Mouse (Mus musculus): ENCODE results near the gene Fam160b1.

Gene Fam160b1

DNA sequence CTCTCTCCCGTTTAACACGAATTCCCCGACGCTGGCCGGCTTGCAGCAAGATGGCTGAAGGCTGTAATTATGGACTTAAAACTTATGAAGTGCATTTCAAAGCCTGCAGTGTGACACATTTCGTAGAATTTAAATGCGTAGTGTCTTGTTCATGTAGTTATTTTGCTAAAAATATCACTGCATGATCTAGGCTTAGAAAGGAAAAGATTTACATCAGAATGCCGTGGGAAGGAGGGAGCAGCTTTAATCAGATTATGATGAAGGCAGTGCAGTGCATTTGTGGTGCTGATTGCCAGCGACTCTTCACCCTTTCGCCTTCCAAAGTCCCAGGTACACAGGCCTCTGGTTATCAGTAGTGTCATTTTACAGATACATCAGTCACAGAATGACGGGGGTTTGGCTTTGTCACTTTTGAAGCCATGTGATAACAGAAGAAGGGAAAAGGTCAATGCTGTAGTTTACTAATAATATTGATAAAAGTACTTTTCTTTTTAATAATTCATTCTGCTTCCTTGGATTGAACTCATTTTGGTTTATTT is 7.4 kb downstream of the Fam160b1 start:
- DNase-seq, result no peak

DNA sequence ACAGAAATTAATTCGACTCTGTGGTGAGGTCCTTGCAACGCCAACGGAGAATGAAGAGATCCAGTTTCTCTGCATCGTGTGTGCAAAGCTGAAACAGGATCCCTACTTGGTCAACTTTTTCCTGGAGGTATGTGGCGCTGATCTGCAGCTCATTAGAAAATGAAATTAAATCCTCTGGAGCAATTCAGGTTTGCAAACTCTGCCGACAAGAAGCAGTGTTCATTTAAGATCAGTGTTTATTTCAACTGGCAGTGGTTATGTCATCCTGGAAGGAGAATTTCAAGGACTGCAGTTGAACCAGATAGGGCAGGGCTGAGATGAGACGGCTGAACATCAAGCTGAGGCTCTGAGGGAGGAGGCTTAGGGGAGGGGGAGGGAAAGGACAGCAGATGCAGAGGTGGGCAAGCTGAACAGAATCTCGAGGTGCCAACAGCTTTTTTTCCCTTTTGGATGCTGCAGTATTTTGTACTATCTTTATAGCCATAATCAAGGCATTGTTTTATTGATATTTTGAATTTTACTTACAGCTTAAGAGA is 12.9 kb downstream of the Fam160b1 start:
- no peak for DNase-seq

DNA sequence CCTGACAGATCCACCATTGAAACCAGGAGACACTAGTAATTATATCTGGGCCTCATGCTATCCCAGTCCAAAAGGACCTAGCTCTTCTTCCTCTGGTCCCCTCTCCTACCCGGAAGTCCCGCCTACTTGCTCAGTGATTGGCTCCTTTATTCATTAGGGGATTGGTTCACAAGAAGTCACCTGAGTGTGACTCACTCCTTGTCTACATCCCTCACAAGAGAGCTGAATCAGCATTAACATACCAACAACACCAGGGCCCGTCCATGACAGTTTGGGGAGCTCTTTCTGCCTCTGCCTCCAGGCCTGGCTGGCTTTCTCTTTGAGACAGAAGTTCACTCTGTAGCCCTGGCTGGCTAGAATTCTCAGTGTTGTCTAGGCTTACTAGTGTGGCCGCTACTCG is 14.7 kb downstream of the Fam160b1 start:
- no peak for DNase-seq

GRCm38 (mm10) chr19:57375746-57376145 is 15.3 kb downstream of the Fam160b1 start:
- no peak for DNase-seq

DNA sequence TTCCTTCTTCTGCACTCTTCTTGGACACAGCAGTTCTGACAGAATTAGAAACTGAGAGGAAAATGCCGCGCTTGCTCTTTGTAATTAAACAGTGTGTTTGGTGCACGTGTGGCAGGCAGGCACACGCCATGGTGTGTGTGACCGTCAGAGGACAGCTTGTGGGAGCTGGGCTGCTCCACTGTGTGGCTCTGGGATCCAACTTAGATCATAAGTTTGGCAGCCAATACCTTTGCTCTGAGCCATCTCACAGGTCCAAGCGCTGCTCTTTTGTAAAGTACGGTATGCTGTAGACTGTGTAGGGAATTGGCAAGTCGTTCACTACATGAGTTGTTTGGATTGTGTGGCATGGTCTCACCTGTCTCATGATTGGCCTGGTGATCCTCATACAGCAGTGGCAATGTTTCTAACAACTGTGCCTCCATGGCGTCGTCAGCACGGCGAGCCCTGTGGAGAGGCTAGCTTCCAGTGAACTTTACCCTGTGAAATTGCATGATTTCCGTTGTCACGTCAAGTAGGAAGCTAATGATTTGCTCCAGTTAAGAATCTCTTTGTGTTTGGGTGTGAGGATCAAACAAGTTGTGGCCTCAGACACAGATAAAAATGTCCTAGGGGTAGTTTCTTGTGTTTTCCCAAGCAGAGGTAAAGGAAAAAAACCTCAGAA is 16.7 kb downstream of the Fam160b1 start:
- DNase-seq, result no peak

GRCm38 (mm10) chr19:57386176-57386693 is 25.8 kb downstream of the Fam160b1 start:
- DNase-seq, result no peak

DNA sequence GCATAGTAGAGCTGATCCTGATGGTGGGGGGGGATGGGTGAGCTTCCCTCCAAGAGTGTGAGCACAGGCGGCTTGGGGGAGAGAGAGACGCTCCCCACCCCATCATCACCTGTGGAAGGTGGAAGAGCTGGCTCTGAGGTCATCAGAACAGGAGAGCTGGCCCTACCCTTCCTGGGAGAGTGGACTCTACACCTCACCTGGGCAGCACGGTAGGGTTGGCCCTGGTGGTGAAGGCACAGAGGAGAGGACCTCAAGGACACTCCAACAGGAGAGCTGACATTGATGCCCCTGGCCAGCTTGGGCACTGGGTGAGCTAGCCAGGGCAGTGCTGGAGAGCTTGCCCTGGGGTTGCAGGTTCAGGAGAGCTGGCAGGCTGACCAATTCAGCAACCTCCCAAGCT is 31.1 kb downstream of the Fam160b1 start:
- no peak for DNase-seq

DNA sequence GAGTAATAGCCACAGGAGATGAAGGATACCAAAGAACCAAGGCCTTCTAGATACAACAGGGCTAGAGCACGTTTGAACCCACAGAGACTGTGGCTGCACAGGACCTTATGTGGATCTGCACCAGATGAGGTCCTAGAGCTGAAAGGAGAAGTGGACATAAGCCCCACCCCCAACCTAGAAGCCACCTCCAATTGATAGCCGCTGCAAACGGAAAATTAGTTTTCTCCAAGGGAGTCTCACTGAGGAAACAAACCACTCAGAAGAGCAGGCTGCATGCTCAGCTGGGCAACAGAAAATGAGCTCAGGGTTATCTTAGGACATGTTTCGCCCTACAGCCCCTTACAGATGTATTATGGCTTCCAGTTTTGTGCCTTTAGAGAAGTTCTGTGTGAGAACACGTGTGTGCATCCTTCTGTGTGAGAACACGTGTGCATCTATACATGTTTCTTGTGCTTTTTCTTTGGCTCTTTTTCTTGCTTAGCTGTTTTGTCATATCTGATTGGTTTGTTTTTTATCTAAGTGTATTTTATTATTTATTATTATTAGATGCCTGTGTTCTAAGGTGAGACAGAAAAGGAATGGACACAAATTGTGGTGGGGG is 33.0 kb downstream of the Fam160b1 start:
- no peak for DNase-seq

- DNase-seq, result no peak
These were observed 36.1 kb downstream of the Fam160b1 start for GRCm38 (mm10) chr19:57396609-57397008.

DNA sequence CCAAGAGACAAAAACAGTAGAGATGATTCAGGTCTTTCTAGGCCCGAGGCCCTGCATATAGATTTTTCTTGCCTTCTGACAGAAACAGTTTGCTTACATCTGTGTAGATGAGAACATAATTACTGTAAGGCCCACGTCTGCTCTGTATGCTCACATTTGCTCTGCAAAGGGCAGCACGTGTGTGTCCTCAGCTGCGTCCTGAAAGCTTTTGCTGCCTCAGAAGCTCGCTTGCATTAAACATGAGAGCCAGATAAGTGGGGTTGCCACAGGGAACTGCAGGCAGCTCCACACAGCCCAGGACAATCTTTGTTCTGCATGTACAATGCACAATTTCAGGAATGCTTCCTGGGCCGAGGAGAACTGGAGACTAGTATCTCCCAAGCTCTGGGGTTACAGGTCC is 41.9 kb downstream of the Fam160b1 start:
- no peak for DNase-seq

GRCm38 (mm10) chr19:57403700-57404501 is 43.4 kb downstream of the Fam160b1 start:
- DNase-seq, result peak; percentile 89

GRCm38 (mm10) chr19:57404502-57404848 is 44.0 kb downstream of the Fam160b1 start:
- no peak for DNase-seq

- DNase-seq, result no peak
These were observed 47.5 kb downstream of the Fam160b1 start for GRCm38 (mm10) chr19:57407947-57408346.

GRCm38 (mm10) chr19:57411375-57412196 is 51.1 kb downstream of the Fam160b1 start:
- DNase-seq, result peak; percentile 79

GRCm38 (mm10) chr19:57413170-57413569 is 52.7 kb downstream of the Fam160b1 start:
- no peak for DNase-seq

GRCm38 (mm10) chr19:57413918-57414317 is 53.4 kb downstream of the Fam160b1 start:
- peak; percentile 62 for DNase-seq

- no peak for DNase-seq
These were observed 54.7 kb downstream of the Fam160b1 start for GRCm38 (mm10) chr19:57415031-57415807.

DNA sequence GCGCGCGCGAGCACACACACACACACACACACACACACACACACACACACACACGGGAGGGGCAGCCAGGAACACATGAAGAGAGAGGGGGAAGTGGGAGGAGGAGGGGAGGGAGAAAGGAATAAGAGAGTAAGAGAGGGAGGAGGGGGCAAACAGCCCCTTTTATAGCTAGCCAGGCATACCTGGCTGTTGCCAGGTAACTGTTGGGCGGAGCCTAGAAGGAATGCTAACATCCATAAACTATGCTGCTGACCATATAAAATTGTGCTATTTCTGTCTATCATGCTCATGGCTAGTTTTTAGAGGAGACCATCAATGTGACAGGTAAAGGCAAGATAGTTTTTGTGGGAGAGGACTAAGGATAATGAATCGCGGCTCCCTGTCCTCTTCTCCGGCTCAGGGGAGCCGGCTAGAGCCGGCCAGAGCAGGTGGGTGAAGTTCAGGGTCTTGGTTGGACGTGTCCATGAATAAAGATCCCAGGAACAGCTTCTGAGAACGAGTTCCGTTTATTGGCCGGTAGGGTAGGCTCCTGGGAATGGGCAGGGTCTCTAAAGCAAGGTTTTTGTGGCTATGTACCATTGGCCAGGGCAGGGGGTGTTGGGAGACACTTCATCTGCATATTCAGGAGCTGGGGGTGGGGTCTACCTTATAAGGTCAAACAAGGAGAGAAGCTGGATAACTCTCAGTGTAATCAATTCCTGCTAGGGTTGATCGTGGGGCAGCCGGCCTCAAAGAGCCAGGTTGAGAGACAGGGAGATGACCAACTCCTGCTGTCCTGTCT is 57.5 kb downstream of the Fam160b1 start:
- no peak for DNase-seq

- no peak for DNase-seq
These were observed 62.9 kb downstream of the Fam160b1 start for GRCm38 (mm10) chr19:57423402-57423801.

DNA sequence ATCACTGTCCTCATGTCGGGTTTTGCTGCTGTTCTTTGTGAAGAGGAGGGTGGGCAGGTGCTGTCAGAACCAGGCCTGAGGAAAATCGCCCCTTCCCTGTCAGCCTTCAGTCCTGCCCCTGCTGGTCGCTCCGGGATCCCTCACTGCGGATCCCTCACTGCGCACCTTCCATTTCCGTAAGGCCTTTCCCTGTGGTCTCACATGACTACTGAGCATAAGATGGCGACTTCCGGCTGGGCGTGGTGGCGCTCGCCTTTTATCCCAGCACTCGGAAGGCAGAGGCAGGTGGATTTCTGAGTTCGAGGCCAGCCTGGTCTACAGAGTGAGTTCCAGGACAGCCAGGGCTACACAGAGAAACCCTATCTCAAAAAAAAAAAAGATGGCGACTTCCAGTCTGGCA is 64.8 kb downstream of the Fam160b1 start:
- DNase-seq, result no peak

- DNase-seq, result no peak
These were observed 66.4 kb downstream of the Fam160b1 start for GRCm38 (mm10) chr19:57426841-57427240.
